Mouse (Mus musculus): ENCODE measurements around the gene Atm. TPM values are rescaled to one million over a fixed set of nuclear protein-coding genes. Genes with fewer than 3 reads are reported as not detected.

The Atm gene
- polyA plus RNA-seq (2015; fragmentation: Nextera tagmentation; extraction: Ambion mirVana): 3.4 TPM in 2 replicates

GRCm38 (mm10) chr9:53536558-53537320 lies at the start of gene Atm, which contains the start of gene Npat:
Gene Atm, minus strand, starts transcription at chr9:53536740.
Gene Npat, plus strand, starts transcription at chr9:53537047.

GRCm38 (mm10) chr9:53402291-53402711 lies 134.2 kb downstream of the Atm start, which contains the start of gene 4930550C14Rik:
Gene 4930550C14Rik, plus strand, starts transcription at chr9:53402325.

Small RNA genes lying within 50 kb of the gene (microRNA-seq; reads per million reads assigned to microRNA genes)
- gene Mir130c: 0 reads per million in 2 experiments

Other genes starting within 250 kb of the Atm start
- gene Exph5, start 235.1 kb downstream of the Atm start, polyA plus RNA-seq (2015; fragmentation: Nextera tagmentation; extraction: Ambion mirVana): 0.11 and 0.15 TPM in 2 replicates
- 19.1 and 19.9 TPM in 2 replicates for gene Kdelc2, start 152.7 kb downstream of the Atm start, polyA plus RNA-seq (2015; fragmentation: Nextera tagmentation; extraction: Ambion mirVana)
- 0.71 and 0.99 TPM in 2 replicates for gene 4930550C14Rik, start 134.4 kb downstream of the Atm start, polyA plus RNA-seq (2015; fragmentation: Nextera tagmentation; extraction: Ambion mirVana)
- 5.1 and 5.2 TPM in 2 replicates for gene Npat, start 307 bp upstream of the Atm start, polyA plus RNA-seq (2015; fragmentation: Nextera tagmentation; extraction: Ambion mirVana)
- 198 and 215 TPM in 2 replicates for gene Acat1, start 73.6 kb upstream of the Atm start, polyA plus RNA-seq (2015; fragmentation: Nextera tagmentation; extraction: Ambion mirVana)
- 26.8 and 26.9 TPM in 2 replicates for gene Cul5, start 133.3 kb upstream of the Atm start, polyA plus RNA-seq (2015; fragmentation: Nextera tagmentation; extraction: Ambion mirVana)
- 0.15 TPM in 2 replicates for gene Rab39, start 169.5 kb upstream of the Atm start, polyA plus RNA-seq (2015; fragmentation: Nextera tagmentation; extraction: Ambion mirVana)
- 0.12 TPM in 1 of 2 replicates, not detected in the other for gene Slc35f2, start 234.8 kb upstream of the Atm start, polyA plus RNA-seq (2015; fragmentation: Nextera tagmentation; extraction: Ambion mirVana)

All from skeletal muscle tissue, postnatal 0 days (tissue).